Mouse (Mus musculus): ENCODE data around the gene Sf3b3. TPM values are rescaled to one million over a fixed set of nuclear protein-coding genes. Genes with fewer than 3 reads are reported as not detected.
"Not testable (repeated sequence)": the region's sequence is repeated elsewhere in the genome, so short reads cannot be mapped to it uniquely, and the experiment has no call there.

The Sf3b3 gene
- polyA plus RNA-seq, 1 experiment from 2014 or later = 38.6 TPM

DNA sequence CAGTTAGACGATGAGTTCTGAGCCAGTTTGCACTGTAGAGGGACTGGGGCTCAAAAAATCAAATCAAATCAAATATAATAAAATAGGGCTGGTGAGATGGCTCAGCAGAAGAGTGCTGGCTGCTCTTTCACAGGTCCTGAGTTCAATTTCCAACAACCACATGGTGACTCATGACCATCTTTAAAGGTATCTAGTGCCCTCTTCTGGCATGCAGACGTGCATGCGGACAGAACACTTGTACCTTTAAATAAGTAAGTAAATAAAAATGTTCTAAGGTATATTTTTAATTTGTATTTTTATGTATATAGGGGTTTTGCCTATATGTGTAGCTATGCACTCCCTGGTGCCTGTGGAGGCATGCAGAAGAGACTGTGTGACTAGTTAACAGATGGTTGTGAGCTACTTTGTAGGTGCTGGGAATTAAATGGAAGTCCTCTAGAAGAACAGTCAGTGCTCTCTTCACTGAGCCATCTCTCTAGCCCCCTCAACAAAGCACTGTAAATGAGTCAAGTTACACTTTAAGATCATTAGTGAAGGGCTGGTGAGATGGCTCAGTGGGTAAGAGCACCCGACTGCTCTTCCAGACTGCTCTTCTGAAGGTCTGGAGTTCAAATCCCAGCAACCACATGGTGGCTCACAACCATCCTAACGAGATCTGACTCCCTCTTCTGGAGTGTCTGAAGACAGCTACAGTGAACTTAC lies 10.3 kb upstream of the Sf3b3 start:
- DNase-seq (ENCODE audit: low spot score) = no peak

DNA sequence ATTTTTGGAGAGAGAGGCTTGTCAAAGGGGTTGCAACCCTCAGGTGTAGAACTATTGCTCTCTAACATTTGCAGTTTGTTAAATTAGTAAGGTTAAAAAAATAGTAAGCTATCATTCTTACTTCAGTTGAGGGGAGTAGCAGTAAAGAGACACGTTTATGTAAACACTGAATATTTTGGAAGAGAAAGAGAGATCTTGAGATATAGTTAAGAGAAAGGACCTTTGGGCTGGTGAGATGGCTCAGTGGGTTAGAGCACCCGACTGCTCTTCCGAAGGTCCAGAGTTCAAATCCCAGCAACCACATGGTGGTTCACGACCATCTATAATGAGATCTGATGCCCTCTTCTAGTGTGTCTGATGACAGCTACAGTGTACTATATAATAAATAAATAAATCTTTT lies 9.5 kb upstream of the Sf3b3 start:
- ATAC-seq (ENCODE audit: low FRiP score, low TSS enrichment); DNase-seq (ENCODE audit: low spot score); H3K9me3 ChIP-seq (ENCODE audit: control insufficient read depth, low read length); H3K27me3 ChIP-seq (ENCODE audit: control insufficient read depth, insufficient read depth, low read length); H3K4me2 ChIP-seq (replicated peaks; ENCODE audit: low read depth); H3K4me1 ChIP-seq (replicated peaks; ENCODE audit: control insufficient read depth, insufficient read depth); H3K9ac ChIP-seq (ENCODE audit: low read length); H3K27ac ChIP-seq (replicated peaks); H3K4me3 ChIP-seq (ENCODE audit: low read depth, low read length): not testable (repeated sequence)
- 87% methylated on average over 3 of the region's 4 CpGs for WGBS
- peaks cover 18% of the 10 kb centered on the region for H3K36me3 ChIP-seq (ENCODE audit: control insufficient read depth, insufficient read depth, low read length)

More for the DNA sequence above, 10.3 kb upstream of the Sf3b3 start:
- Histone ChIP-seq H3K9me3 (ENCODE audit: control insufficient read depth, low read length) (no peaks in the 10 kb centered on the region), H3K9ac (ENCODE audit: low read length) (no peak overlapping the region), H3K36me3 (ENCODE audit: control insufficient read depth, insufficient read depth, low read length) (peaks cover 18% of the 10 kb centered on the region), H3K27ac (replicated peaks) (no peak overlapping the region), H3K4me1 (replicated peaks; ENCODE audit: control insufficient read depth, insufficient read depth) (no peaks in the 10 kb centered on the region), H3K4me2 (replicated peaks; ENCODE audit: low read depth) (no peak overlapping the region), H3K27me3 (ENCODE audit: control insufficient read depth, insufficient read depth, low read length) (no peaks in the 10 kb centered on the region), H3K4me3 (ENCODE audit: low read depth, low read length) (no peak overlapping the region)
- 81% methylated on average over 4 of the region's 5 CpGs for WGBS
- TF ChIP-seq EP300 (optimal IDR thresholded peaks at IDR 0.05) = no peak
- peak; percentile 61 for TF ChIP-seq CTCF (IDR thresholded peaks at IDR 0.05; ENCODE audit: low read depth)
- no peak for ATAC-seq (ENCODE audit: low FRiP score, low TSS enrichment)

DNA sequence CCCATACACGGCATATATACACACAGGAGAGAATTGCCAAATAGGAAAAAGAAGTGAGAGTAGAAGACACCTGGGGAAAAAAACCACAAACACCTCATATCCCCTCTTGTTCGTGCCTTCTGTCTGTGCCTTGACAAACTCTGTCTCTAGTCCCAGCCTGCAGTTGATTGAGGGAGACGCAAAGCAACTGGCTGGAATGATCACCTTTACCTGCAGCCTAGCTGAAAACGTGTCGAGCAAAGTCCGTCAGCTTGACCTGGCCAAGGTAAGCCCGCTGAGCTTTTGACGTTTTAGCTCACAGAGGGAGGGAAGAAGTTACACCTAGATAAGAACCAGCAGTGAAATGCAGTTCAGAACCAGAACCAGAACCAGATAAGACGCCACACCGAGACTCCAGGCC lies 4.6 kb upstream of the Sf3b3 start:
- 90% methylated on average over 10 of the region's 10 CpGs for WGBS
- no peak for ATAC-seq (ENCODE audit: low FRiP score, low TSS enrichment)
- TF ChIP-seq CTCF (IDR thresholded peaks at IDR 0.05; ENCODE audit: low read depth) (no peak), EP300 (optimal IDR thresholded peaks at IDR 0.05) (no peak)

DNA sequence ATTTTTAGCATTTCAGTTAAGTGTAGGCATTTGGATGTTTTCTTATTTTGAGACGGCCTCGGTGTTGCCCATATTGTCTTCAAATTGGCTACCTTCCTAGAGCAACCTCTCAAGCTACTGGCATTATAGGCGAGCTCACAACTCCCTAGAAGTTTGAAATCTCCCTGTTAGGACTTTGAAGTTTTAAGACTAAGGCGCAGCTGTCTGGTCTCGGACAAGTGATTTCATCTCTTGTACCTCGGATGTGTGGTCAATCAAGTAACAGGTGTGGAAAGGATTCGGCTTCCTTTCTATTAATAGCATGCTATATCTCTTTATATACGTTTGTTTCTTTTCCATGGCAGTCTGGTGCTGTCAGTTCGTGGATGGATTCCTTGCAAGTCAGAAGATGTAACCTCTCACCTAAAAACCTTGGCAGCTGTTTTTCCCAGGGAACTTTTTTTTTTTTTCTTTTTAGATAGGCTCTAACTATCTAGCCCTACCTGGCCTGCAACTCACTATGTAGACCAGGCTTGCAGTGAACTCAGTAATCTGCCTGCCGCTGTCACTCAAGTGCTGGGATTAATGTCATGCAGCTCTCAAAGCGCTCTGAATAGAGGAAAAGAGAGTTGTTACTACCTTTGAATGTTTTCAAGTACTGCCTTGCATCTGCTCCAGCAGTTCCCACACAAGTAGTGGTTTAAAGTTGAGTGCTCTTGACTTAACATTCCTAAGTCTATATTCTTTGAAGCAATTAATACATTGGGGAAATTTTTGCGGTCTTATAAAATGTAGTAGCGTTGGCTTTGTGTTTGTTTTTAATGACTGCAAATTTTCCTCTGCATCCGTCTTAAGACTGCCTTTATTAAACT lies 1.3 kb upstream of the Sf3b3 start:
- DNase-seq (ENCODE audit: low spot score) = no peak
- H3K27ac ChIP-seq (replicated peaks) = peak overlapping the region; percentile 93; the same call in 1 of the 2 replicates
- 51% methylated on average over 14 of the region's 14 CpGs for WGBS
- H3K9ac ChIP-seq (ENCODE audit: low read length) = peak overlapping the region; percentile 88
- H3K4me3 ChIP-seq (ENCODE audit: low read depth, low read length) = peak overlapping the region; percentile 88
- peaks cover 12% of the 10 kb centered on the region for H3K36me3 ChIP-seq (ENCODE audit: control insufficient read depth, insufficient read depth, low read length)
- TF ChIP-seq EP300 (optimal IDR thresholded peaks at IDR 0.05) (no peak), CTCF (IDR thresholded peaks at IDR 0.05; ENCODE audit: low read depth) (no peak)
- H3K4me2 ChIP-seq (replicated peaks; ENCODE audit: low read depth) = peak overlapping the region; percentile 57
- no peaks in the 10 kb centered on the region for H3K27me3 ChIP-seq (ENCODE audit: control insufficient read depth, insufficient read depth, low read length)
- no peak for ATAC-seq (ENCODE audit: low FRiP score, low TSS enrichment)
- H3K4me1 ChIP-seq (replicated peaks; ENCODE audit: control insufficient read depth, insufficient read depth) = no peaks in the 10 kb centered on the region
- H3K9me3 ChIP-seq (ENCODE audit: control insufficient read depth, low read length) = no peaks in the 10 kb centered on the region

More for the DNA sequence above, 4.6 kb upstream of the Sf3b3 start:
- H3K9ac ChIP-seq (ENCODE audit: low read length) = no peak overlapping the region
- no peak overlapping the region for H3K27ac ChIP-seq (replicated peaks)
- H3K4me2 ChIP-seq (replicated peaks; ENCODE audit: low read depth) = no peak overlapping the region
- no peaks in the 10 kb centered on the region for H3K9me3 ChIP-seq (ENCODE audit: control insufficient read depth, low read length)
- H3K27me3 ChIP-seq (ENCODE audit: control insufficient read depth, insufficient read depth, low read length) = no peaks in the 10 kb centered on the region
- no peak for DNase-seq (ENCODE audit: low spot score)
- H3K4me1 ChIP-seq (replicated peaks; ENCODE audit: control insufficient read depth, insufficient read depth) = no peaks in the 10 kb centered on the region
- no peak overlapping the region for H3K4me3 ChIP-seq (ENCODE audit: low read depth, low read length)
- peaks cover 13% of the 10 kb centered on the region for H3K36me3 ChIP-seq (ENCODE audit: control insufficient read depth, insufficient read depth, low read length)

DNA sequence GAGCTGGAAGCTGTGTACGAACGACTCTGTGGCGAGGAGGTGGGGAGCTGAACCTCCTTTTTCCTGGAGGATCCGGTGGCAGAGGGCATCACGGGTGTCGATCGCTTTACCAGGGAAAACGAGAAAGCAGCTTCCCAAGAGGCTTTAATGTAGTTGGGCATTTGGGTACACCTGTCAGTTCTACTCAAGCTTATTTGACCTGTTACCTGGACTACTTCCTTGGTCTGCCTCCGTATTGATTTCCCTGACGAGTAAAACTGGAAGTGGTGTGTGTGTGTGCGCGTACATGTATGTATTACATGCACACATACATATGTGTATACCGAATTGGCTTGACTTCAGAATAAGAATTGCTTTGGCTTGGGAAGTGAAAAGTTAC lies 573 bp upstream of the Sf3b3 start:
- peak overlapping the region; percentile 93 for H3K27ac ChIP-seq (replicated peaks)

More for the DNA sequence above, 573 bp upstream of the Sf3b3 start:
- TF ChIP-seq EP300 (optimal IDR thresholded peaks at IDR 0.05) = no peak
- Histone ChIP-seq H3K9ac (ENCODE audit: low read length) (peak overlapping the region; percentile 88), H3K27me3 (ENCODE audit: control insufficient read depth, insufficient read depth, low read length) (no peaks in the 10 kb centered on the region), H3K36me3 (ENCODE audit: control insufficient read depth, insufficient read depth, low read length) (peaks cover 12% of the 10 kb centered on the region), H3K4me2 (replicated peaks; ENCODE audit: low read depth) (peak overlapping the region; percentile 57), H3K4me3 (ENCODE audit: low read depth, low read length) (peak overlapping the region; percentile 88), H3K4me1 (replicated peaks; ENCODE audit: control insufficient read depth, insufficient read depth) (no peaks in the 10 kb centered on the region), H3K9me3 (ENCODE audit: control insufficient read depth, low read length) (no peaks in the 10 kb centered on the region)
- under 1% methylated on average over 13 of the region's 13 CpGs for WGBS
- peak; percentile 43 for ATAC-seq (ENCODE audit: low FRiP score, low TSS enrichment)
- no peak for DNase-seq (ENCODE audit: low spot score)

Measured in stomach, postnatal 0 days (tissue).